Mouse (Mus musculus) gastrocnemius, postnatal 14 days (tissue): ENCODE measurements around the gene Vmn2r28. TPM values are rescaled to one million over a fixed set of nuclear protein-coding genes. Genes with fewer than 3 reads are reported as not detected.
"Not testable (repeated sequence)": the region's sequence is repeated elsewhere in the genome, so short reads cannot be mapped to it uniquely, and the experiment has no call there.

Experiments used
- DNase-seq: peaks from one replicate; pipeline ENCODE4 v3.0.0; 2021; ENCODE audit warnings: mixed read lengths
- intact Hi-C: fragments of 180-260 bp; cut with DNase I; formaldehyde crosslinking; loops from one replicate; pipeline ENCODE4 v1.15.1; 2025; ENCODE audit warnings: low total_unique reads
- long read RNA-seq, 2 experiments: library from polyadenylated mRNA; stranded (forward); transcript quantifications; one replicate each; pipeline ENCODE4 v2.0.0; 2021
- total RNA-seq, 2 experiments: library from RNA; stranded (reverse); gene quantifications; 2 replicates each; pipeline ENCODE4 v1.2.3; 2021

Vmn2r28 gene
- not detected for total RNA-seq
- long read RNA-seq, experiment 1, result 0 reads
- long read RNA-seq, experiment 2, result 0 reads

DNA sequence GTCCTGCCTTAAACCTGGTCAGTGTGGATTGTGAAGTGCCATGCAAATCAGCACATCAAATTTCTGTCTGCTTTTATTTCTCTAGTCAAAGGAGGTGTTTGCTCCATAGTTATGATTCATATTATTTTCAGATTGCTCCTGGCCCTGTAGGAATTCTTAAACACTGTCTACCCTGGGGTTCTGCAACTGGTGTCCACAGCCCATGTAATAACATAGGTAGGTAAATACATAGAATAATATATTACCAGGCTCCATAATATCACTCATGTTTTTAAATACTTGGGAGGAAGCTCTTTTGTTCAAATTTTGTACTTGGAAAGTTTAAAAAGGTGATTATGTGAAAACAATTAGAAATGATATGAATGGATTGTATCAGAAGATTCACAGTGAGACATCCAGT lies at the start of gene Vmn2r28:
TSS of gene Vmn2r28 (minus strand) at position 101 of the 400 bp plus-strand sequence.
- DNase-seq, intact Hi-C loops: not testable (repeated sequence)

DNA sequence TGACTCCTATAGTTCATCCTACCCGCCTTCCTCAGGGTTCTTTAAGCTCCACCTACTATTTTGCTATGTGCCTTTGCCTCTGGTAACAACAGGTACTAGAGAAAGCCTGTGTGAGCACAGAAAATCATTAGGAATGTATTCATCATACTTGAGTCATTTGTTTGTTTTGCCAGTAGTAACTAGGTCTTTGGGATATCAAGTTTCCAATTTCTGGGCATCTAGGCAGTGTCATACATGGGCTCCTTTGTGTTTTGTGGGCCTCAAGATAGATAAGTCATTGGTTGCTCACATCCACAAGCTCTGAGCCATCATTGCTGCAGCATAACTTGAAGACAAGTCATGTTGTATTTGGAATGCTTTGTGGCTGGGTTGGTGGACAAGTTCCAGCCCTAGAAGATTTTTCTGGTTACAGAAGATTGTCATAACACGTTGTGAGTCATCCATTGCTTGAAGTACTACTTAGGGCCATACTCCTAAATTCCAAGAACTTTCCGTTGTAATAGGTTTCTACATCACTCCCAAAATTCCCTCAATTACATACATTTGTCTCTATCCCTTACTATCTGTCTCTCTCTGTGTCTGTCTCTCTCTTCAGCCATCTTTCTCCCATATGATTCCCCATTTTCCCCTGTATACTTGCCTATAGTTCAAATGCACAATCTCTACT lies 47.1 kb upstream of the Vmn2r28 start:
- DNase-seq, intact Hi-C loops: not testable (repeated sequence)

DNA sequence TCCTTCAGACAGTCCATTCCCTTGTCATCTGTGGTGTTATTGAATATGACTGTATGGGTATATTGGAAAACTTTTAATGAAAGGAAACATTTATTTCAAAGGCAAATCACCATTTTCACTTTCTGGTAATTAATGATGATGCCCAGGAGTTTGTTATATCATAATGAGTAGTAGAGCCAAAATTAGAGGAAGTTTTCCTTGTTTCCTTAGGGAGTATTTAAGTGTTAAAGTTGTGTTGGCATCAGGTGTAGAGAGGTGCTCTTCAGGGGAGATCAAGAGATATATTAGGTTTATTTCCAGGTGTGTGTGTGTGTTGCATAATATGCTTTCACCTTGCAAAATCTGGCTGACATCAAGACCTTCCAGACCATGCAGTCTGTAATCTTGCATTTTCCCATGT lies 37.1 kb downstream of the Vmn2r28 start, which contains the start of gene Vmn1r59:
TSS of gene Vmn1r59 (minus strand) at position 101 of the 400 bp plus-strand sequence.
- DNase-seq, result no peak
- intact Hi-C loops, result loop anchor here (5.0 kb wide), 1 partner anchor 229 kb away; no protein-coding TSS in a partner anchor

DNA sequence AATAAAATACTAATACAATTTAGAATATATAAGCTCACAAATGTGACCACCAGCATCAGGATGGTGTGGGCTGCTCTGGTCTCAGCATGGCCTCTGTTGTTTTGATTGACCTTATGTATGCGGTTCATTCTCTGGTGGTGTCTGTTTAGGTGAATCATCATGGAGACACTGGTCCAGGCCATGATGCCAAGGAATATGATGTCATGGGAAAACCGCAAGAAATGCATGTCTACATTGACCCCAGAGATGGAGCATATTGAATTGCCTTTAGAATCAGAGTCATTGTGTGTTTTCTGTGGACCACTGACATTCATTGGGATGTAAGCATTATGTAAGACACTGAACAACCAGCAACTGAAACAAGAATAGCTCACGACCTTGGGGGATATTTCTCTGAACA lies 39.7 kb downstream of the Vmn2r28 start:
- intact Hi-C loops, DNase-seq: not testable (repeated sequence)

DNA sequence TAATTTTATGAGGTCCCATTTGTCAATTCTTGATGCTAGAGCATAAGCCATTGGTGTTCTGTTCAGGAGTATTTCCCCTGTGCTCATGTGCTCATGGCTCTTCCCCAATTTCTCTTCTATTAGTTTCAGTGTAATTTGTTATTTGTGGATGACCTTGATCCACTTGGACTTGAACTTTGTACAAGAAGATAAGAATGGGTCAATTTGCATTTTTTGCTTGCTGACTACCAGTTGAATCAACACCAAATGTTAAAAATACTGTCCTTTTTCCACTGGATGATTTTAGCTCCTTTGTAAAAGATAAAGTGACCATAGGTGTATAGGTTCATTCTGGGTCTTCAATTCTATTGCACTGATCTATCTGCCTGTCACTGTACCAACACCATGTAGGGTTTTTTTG lies 45.1 kb downstream of the Vmn2r28 start:
- no peak for DNase-seq
- intact Hi-C loops, result no loop called here

Other genes starting within 250 kb of the Vmn2r28 start
- not detected for gene Gm5065, start 143.4 kb downstream of the Vmn2r28 start, total RNA-seq
- gene Nlrp2, start 142.9 kb downstream of the Vmn2r28 start, total RNA-seq, result not detected
- not detected for gene Vmn1r58, start 80.6 kb downstream of the Vmn2r28 start, total RNA-seq
- not detected for gene Vmn1r59, start 37.2 kb downstream of the Vmn2r28 start, total RNA-seq
- gene Vmn1r60, start 53.4 kb upstream of the Vmn2r28 start, total RNA-seq, result not detected
- gene Vmn1r61, start 119.3 kb upstream of the Vmn2r28 start, total RNA-seq, result not detected
- gene Vmn1r62, start 179.7 kb upstream of the Vmn2r28 start, total RNA-seq, result not detected